Mouse (Mus musculus) T-helper 1 cell (primary cell): ENCODE measurements around the gene Ubtd2.

ENCODE experiments used
- in situ Hi-C: fragments of 300-600 bp; cut with MboI, MseI; formaldehyde crosslinking; loops from one replicate; pipeline ENCODE4 v1.15.1; 2025; ENCODE audit warnings: high pct_unique_total_duplicates

The Ubtd2 gene

DNA sequence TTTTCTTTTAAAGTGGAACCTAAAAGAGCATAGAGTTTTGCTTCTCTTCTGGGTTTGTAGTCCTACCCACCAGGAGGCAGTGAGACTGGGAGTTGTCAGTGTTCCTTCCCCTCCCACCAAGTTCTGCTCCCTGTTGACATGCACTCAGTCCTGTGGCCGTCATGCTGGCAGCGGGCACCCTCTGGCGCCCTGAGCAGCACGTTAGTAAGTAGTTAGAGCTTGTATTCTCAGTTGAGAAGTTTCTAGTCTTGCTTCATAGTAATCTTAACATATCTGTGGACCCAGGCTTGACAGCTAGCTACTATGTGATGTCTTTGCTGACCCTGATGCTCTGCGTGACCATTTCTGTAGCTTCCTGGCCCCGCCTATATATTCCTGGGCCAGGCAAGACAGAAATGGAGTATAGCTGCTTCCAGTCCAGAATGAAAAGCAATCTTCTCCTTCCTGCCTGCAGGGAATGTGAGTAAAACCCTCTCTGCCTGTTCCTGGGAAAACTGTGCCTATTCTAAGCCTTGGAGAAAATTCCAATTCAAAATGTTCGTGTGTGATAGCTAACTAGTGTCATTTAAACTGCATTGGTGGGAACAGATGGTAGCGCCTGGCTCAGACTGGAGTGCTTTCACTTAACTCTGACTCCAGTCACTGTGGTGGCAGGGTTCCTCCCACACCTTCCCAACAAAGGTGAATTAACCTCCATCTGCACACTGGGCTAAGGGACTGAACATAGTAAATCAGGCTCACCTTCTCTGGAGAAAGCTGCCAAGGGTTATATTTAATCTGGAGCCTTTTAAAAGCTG is 61.9 kb downstream of the Ubtd2 start:
- in situ Hi-C loops, result no loop called here

DNA sequence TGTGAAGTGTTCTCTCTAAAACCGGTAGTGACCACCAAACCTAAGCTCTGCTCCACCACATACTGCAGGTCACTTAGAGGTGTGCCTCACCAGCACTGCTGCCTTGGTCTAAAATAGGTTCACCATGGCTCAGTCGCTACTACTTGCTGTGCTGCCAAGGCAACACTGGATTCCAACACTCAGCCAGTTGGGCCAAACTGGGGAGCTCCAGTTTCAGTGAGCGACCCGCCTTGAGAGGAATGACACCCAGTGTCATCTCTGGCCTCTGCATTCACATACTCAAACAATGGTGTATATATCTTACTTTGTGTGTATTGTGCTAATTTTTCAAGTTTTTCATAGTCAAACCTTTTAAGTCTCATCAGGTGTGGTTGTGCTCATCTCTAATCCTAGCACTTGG is 63.6 kb downstream of the Ubtd2 start:
- in situ Hi-C loops, result no loop called here

GRCm38 (mm10) chr11:32519354-32519753 is 64.2 kb downstream of the Ubtd2 start:
- in situ Hi-C loops, result no loop called here

- in situ Hi-C loops, result no loop called here
Observed at GRCm38 (mm10) chr11:32521246-32521645, 66.1 kb downstream of the Ubtd2 start.

DNA sequence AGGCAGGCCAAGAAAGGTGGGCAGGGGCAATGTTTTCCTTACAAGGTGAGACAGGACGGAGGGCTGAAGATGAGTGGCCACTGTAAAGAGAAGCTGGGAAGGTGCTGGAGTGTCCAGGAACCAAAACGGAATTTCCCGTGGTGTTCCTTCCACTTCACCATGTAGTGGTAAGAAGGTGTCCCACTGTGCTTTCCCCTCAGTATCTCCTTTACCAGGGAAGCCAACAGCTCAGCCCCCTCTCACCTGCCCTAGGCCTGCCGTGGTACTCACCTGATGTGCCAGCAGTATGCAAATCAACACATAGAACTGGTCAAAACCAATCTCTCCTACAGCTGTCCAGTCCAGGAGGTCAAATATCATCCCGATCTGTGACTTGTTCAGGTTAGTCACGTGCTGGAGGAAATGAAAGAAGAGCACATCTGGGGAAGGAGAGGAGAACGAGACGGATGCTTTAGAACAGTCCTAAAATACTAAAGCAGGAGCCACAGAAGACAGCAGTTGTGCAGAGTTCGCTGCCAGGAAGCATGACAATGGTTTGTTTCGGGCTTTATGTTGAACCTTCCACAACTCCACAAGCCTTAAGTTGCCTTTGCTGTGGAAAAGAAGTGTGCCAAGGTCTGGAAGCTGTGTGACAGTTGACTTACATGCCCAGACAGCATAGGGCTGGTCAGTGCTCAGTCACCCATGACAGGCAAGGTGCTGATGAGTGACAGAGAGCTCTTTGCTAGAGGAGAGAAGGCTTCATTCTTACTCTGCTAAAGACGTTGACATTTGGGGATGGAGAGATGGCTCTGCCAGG is 69.2 kb downstream of the Ubtd2 start:
- in situ Hi-C loops, result no loop called here

- in situ Hi-C loops, result loop anchor here (25.0 kb wide), 1 partner anchor 1510 kb away; the partner anchor contains the start of gene Lcp2
Observed at GRCm38 (mm10) chr11:32527006-32527405, 71.8 kb downstream of the Ubtd2 start.

DNA sequence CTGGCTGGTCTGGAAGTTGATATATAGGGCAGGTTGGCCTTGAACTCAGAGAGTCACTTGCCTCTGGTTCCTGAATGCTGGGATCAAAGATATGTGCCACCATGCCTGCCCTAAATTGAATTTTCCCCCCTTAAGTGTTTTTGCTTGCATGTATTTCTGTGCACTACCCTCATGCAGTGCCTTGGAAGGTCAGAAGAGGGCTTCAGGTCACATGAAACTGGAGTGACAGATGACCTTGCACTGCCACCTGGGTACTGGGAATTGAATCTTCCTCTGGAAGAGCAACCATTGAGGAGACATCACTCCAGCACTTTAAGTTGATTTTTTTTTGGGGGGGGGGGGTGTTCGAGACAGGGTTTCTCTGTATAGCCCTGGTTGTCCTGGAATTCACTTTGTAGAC is 75.0 kb downstream of the Ubtd2 start:
- in situ Hi-C loops, result loop anchor here (5.0 to 25.0 kb wide), 2 partner anchors 38 to 1507 kb away; partner anchors contain the start of gene Lcp2

DNA sequence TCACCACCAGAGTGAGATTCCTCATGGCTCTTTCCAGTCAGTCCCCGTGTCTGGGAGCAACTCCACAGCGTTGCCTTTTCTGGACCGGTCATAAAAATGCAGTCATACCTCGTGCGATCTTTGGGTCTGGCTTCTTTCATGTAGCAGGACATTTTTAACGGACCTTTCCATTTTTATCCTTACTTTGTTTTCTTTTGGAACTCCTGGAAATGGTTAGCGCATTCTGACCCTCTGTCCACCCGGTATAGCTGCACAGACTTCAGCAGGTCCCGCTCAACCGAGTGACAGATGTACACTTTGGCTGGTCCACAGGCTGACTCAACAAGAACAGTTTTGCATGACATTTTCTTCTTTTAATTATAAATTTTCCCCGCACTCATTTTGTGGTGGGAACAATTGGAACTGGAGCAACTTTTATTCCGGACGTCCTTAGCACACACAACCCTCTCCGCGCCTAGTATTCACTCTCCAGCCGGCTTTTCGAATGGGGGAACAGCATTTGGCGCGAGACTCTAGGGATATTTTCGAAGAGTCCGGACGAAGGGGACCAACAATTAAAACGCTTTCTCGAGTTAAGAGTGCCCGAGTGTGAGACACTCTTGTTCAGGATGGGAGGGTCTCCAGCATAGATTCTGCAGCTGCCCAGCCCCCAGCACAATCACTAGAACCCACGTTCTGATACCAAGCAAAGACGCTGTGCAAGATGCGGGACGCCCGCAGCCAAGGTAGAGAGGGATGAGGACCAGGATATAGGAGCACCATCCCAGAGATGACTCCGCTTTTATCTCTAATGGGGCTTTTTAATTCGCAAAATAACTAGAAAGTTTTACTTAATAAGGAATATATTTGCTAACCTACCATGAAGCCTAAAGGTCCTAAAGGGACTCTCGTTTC is 76.9 kb downstream of the Ubtd2 start, which contains the start of gene Efcab9:
Gene Efcab9 (minus strand): TSS at position 211 of the 894 bp plus-strand sequence.
- in situ Hi-C loops, result loop anchor here (5.0 to 25.0 kb wide), 2 partner anchors 40 to 1505 kb away; partner anchors contain the start of gene Lcp2

DNA sequence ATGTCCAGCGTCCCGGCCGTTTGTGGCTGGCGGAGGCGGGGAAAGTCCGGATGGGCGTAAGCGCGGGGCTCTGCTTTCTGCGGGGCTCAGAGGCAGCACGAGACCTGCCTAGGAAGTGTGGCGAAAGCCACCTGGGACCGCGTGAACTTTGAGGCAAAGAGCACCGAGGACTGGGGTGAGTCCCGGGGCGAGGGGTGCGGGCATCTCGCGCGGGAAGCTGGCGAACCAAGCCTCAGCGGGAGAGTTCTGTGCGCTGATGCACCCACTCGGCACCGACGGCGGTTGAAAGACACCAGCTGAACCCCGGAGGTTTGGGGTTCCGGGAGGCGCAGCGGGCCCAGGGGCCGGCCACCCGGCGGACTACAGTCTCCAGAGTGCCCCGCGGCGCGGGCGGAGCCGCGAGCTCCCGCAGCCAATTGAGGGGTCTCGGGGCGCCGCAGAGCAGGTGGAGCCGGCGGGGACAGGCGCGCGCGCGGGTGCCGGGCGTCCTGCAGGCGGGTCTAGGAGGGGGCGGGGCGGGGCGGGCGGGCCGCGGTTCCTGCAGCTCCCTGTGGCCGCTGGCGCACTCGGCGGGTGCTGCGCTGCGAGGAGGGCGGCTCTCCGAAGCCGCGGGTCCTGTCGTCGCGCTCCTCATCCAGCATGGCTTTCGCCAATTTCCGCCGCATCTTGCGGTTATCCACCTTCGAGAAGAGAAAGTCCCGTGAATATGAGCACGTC is 77.8 kb downstream of the Ubtd2 start, which contains the start of gene Stk10:
Gene Stk10 (plus strand): TSS at position 541 of the 717 bp plus-strand sequence.
- in situ Hi-C loops, result loop anchor here (5.0 to 25.0 kb wide), 2 partner anchors 41 to 1504 kb away; partner anchors contain the start of gene Lcp2

GRCm38 (mm10) chr11:32533482-32534261 is 78.5 kb downstream of the Ubtd2 start:
- in situ Hi-C loops, result loop anchor here (5.0 to 25.0 kb wide), 2 partner anchors 41 to 1504 kb away; partner anchors contain the start of gene Lcp2

DNA sequence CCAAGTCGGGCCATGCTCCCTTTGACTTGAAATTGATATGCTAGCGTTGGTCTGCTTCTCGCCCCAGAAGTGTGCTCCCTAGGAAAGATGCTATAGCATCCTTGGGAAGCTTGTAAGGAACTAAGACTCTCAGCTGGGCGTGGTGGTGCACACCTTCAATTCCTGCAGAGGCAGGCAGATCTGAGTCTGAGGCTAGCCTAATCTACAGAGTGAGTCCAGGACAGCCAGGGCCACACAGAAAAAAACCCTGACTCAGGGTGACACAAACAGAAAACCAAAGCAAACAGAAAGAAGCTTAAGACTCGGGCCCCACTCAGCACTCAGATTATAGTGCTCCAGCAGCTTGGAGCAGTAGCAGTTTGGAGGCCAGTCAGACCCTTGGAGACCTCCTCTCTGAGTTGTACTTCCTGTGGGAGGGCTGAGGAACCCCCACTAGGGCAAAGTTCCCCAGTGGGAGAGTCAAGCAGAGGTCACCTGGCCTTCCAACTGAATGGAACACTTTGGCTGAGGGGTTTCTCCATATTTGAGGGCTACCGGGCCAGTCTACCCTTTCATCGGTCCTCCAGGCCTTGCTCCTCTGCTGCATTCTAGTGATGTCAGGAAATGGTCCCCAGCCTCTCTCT is 79.4 kb downstream of the Ubtd2 start:
- in situ Hi-C loops, result loop anchor here (5.0 to 25.0 kb wide), 2 partner anchors 42 to 1503 kb away; partner anchors contain the start of gene Lcp2

- in situ Hi-C loops, result loop anchor here (25.0 kb wide), 1 partner anchor 1502 kb away; the partner anchor contains the start of gene Lcp2
Observed at GRCm38 (mm10) chr11:32535646-32536045, 80.5 kb downstream of the Ubtd2 start.

- in situ Hi-C loops, result loop anchor here (25.0 kb wide), 1 partner anchor 1500 kb away; the partner anchor contains the start of gene Lcp2
Observed at GRCm38 (mm10) chr11:32536954-32537353, 81.8 kb downstream of the Ubtd2 start.

GRCm38 (mm10) chr11:32538435-32538834 is 83.3 kb downstream of the Ubtd2 start:
- in situ Hi-C loops, result loop anchor here (25.0 kb wide), 1 partner anchor 1499 kb away; the partner anchor contains the start of gene Lcp2

DNA sequence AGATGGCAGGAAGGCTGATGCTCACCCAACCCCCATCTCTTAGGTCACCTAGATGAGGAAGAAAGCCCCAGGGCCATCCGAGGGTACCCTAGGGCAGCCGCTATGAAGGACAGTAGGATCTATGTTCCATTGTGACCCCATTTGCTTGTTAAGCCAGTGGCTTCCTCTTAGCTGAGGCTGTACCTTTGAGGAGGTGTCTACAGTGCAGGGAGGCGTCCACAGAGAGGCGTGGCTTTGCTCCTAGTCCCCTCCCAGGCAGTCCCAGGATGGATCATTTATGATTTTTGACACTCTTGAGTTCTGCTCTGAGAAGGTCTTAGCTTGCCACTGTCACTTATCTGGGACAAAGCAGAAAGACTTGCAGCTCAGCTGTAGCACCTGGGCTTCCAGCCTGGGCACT is 83.7 kb downstream of the Ubtd2 start:
- in situ Hi-C loops, result loop anchor here (25.0 kb wide), 1 partner anchor 1498 kb away; the partner anchor contains the start of gene Lcp2

GRCm38 (mm10) chr11:32539717-32540116 is 84.5 kb downstream of the Ubtd2 start:
- in situ Hi-C loops, result loop anchor here (25.0 kb wide), 1 partner anchor 1498 kb away; the partner anchor contains the start of gene Lcp2

- in situ Hi-C loops, result loop anchor here (25.0 kb wide), 1 partner anchor 1497 kb away; the partner anchor contains the start of gene Lcp2
Observed at GRCm38 (mm10) chr11:32540463-32540862, 85.3 kb downstream of the Ubtd2 start.

DNA sequence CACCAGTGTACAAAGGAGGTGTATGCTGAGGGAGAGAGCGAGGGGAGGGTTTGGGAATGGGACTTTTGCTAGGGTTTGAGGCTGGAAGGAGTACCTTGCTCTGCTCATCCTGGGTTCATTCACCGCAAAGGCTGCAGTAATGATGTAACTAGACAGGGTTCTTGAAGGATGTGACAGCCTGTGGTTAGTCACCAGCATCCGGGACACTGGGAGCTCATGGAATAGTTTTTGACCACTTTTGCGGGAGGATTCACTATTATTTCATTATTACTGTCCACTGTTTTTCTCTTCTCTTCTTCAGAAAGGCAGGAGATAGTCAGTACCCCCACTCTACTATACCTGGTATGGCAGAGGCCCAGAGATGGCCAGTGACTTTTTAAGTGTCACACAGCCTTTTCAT is 87.0 kb downstream of the Ubtd2 start:
- in situ Hi-C loops, result loop anchor here (25.0 kb wide), 1 partner anchor 1495 kb away; the partner anchor contains the start of gene Lcp2
